ENCODE assay signal across 8 mouse cellular contexts in genomic region chr10:80158307-80158986, GRCm38 (mm10). TPM values are rescaled to one million over a fixed set of nuclear protein-coding genes. Genes with fewer than 3 reads are reported as not detected.
DNase-seq lines count a peak whose midpoint lies in the region; ATAC-seq lines count a peak whose summit lies in the region.

No protein-coding gene starts in this region.

- no peaks in the 10 kb centered on the region for H3K9me3 ChIP-seq in heart, embryonic 16.5 days (replicated peaks; ENCODE audit: control insufficient read depth, low read length)

- peaks cover 39% of the 10 kb centered on the region for H3K79me2 ChIP-seq in macrophage (ENCODE audit: inconsistent target)

- ATAC-seq in heart, embryonic 16.5 days (replicated peaks; ENCODE audit: extremely low read depth, insufficient read depth, low FRiP score) = no peak; the same call in 1 of the 2 replicates

- DNase-seq in urinary bladder, postnatal 14 days (ENCODE audit: low spot score) = peak; percentile 63
- DNase-seq in urinary bladder, postnatal 10 days (ENCODE audit: low spot score) = no peak
- DNase-seq in embryo, embryonic 9.5 days (ENCODE audit: extremely low spot score) = peak; percentile 79
- DNase-seq in kidney, postnatal 10 days = peak; percentile 83
- peak; percentile 68 to 81 for DNase-seq in spleen, postnatal 4 days (ENCODE audit: low spot score in 2 of 2)
- no peak for DNase-seq in left cerebral cortex, adult 11 months (ENCODE audit: low spot score)

- peak overlapping the region; percentile 98 for H3K27ac ChIP-seq in heart, embryonic 16.5 days (ENCODE audit: low read length)
- H3K27ac ChIP-seq in macrophage = peak overlapping the region; percentile 88

- peaks cover 79% of the 10 kb centered on the region for H3K4me1 ChIP-seq in heart, embryonic 16.5 days (ENCODE audit: control insufficient read depth, insufficient read depth, low read length)

- H3K4me3 ChIP-seq in heart, embryonic 16.5 days (ENCODE audit: low read length) = no peak overlapping the region; the same call in 1 of the 2 replicates
- no peak overlapping the region; the same call in 1 of the 2 replicates for H3K4me3 ChIP-seq in macrophage (ENCODE audit: inconsistent target)

- H3K4me2 ChIP-seq in heart, embryonic 16.5 days (ENCODE audit: low read depth, low read length) = peak overlapping the region; percentile 74

- peak overlapping the region; percentile 49 for H3K9ac ChIP-seq in heart, embryonic 16.5 days (ENCODE audit: low read length)

- H3K36me3 ChIP-seq in heart, embryonic 16.5 days (ENCODE audit: control insufficient read depth, insufficient read depth) = peaks cover 39% of the 10 kb centered on the region
- H3K36me3 ChIP-seq in macrophage (ENCODE audit: inconsistent target) = peaks cover 31% of the 10 kb centered on the region

- WGBS in heart, embryonic 16.5 days = 11% methylated on average over 18 of the region's 18 CpGs
- 3% methylated on average over 16 of the region's 18 CpGs for WGBS in macrophage (ENCODE audit: missing documents)

- no peaks in the 10 kb centered on the region for H3K27me3 ChIP-seq in heart, embryonic 16.5 days (ENCODE audit: control insufficient read depth, insufficient read depth, low read length)

RNA-seq across cellular contexts. Expression of gene Cirbp, which starts 7.3 kb away (rescaled TPM):
- polyA plus RNA-seq in heart, embryonic 16.5 days (2015; fragmentation: Nextera tagmentation; extraction: Ambion mirVana) = 85.3 and 87.6 TPM in 2 replicates
- total RNA-seq in macrophage (2018; cell fraction: chromatin; rRNA removed) = 100 to 1,000 TPM in 11 of 26 experiments, 10 to 100 TPM in 15; 17.6 to 198 (median 86.7) TPM
- total RNA-seq in macrophage (2018; cell fraction: cytosol; rRNA removed) = 10 to 100 TPM; 10.1 to 24.5 (median 16.7) TPM
- total RNA-seq in macrophage (2018; cell fraction: nucleus; rRNA removed) = 10 to 100 TPM; 11.8 to 97.1 (median 35.2) TPM
- polyA plus RNA-seq in macrophage (2018) = 17.6 to 31.0 TPM (median 19.0 TPM) in 3 replicates

RNA-seq across cellular contexts. Expression of gene Midn, which starts 10.4 kb away (rescaled TPM):
- polyA plus RNA-seq in heart, embryonic 16.5 days (2015; fragmentation: Nextera tagmentation; extraction: Ambion mirVana) = 10.3 and 13.0 TPM in 2 replicates
- 100 to 1,000 TPM in 2 of 26 experiments, 10 to 100 TPM in 24; 13.9 to 126 (median 56.5) TPM for total RNA-seq in macrophage (2018; cell fraction: chromatin; rRNA removed)
- 10 to 100 TPM; 20.5 to 44.1 (median 32.8) TPM for total RNA-seq in macrophage (2018; cell fraction: cytosol; rRNA removed)
- total RNA-seq in macrophage (2018; cell fraction: nucleus; rRNA removed) = 100 to 1,000 TPM in 2 of 26 experiments, 10 to 100 TPM in 24; 20.4 to 111 (median 44.0) TPM
- polyA plus RNA-seq in macrophage (2018) = 16.3 to 36.3 TPM (median 20.3 TPM) in 3 replicates

RNA-seq across cellular contexts. Expression of gene 1600002K03Rik, which starts 14.3 kb away (rescaled TPM):
- 9.7 and 10.7 TPM in 2 replicates for polyA plus RNA-seq in heart, embryonic 16.5 days (2015; fragmentation: Nextera tagmentation; extraction: Ambion mirVana)
- total RNA-seq in macrophage (2018; cell fraction: chromatin; rRNA removed) = 1 to 10 TPM in 18 of 26 experiments, not detected in 8; 1.4 to 4.6 (median 2.1) TPM
- total RNA-seq in macrophage (2018; cell fraction: cytosol; rRNA removed) = 10 to 100 TPM; 11.6 to 18.9 (median 13.6) TPM
- total RNA-seq in macrophage (2018; cell fraction: nucleus; rRNA removed) = 1 to 10 TPM in 25 of 26 experiments, not detected in 1; 2.4 to 8.5 (median 4.7) TPM
- 4.4 to 19.3 TPM (median 13.3 TPM) in 3 replicates for polyA plus RNA-seq in macrophage (2018)

RNA-seq across cellular contexts. Expression of gene Cbarp, which starts 17.8 kb away (rescaled TPM):
- polyA plus RNA-seq in heart, embryonic 16.5 days (2015; fragmentation: Nextera tagmentation; extraction: Ambion mirVana) = 2.5 TPM in 2 replicates
- total RNA-seq in macrophage (2018; cell fraction: chromatin; rRNA removed) = 10 to 100 TPM in 3 of 26 experiments, 1 to 10 TPM in 22, under 1 TPM in 1; 0.58 to 13.3 (median 5.5) TPM
- 1 to 10 TPM in 22 of 26 experiments, under 1 TPM in 4; 0.79 to 3.8 (median 1.7) TPM for total RNA-seq in macrophage (2018; cell fraction: cytosol; rRNA removed)
- 10 to 100 TPM in 3 of 26 experiments, 1 to 10 TPM in 23; 2.2 to 12.1 (median 4.5) TPM for total RNA-seq in macrophage (2018; cell fraction: nucleus; rRNA removed)
- 1.9 to 3.0 TPM (median 2.4 TPM) in 3 replicates for polyA plus RNA-seq in macrophage (2018)

RNA-seq across cellular contexts. Expression of gene Atp5d, which starts 20.0 kb away (rescaled TPM):
- 1,107 and 1,132 TPM in 2 replicates for polyA plus RNA-seq in heart, embryonic 16.5 days (2015; fragmentation: Nextera tagmentation; extraction: Ambion mirVana)
- total RNA-seq in macrophage (2018; cell fraction: chromatin; rRNA removed) = 10 to 100 TPM in 16 of 26 experiments, 1 to 10 TPM in 10; 3.8 to 43.6 (median 11.7) TPM
- total RNA-seq in macrophage (2018; cell fraction: cytosol; rRNA removed) = 100 to 1,000 TPM; 148 to 224 (median 185) TPM
- 10 to 100 TPM; 18.0 to 57.5 (median 33.5) TPM for total RNA-seq in macrophage (2018; cell fraction: nucleus; rRNA removed)
- 68.4 to 213 TPM (median 169 TPM) in 3 replicates for polyA plus RNA-seq in macrophage (2018)

Comparison
In these comparisons a context has a peak if more than half of its experiments do, and no peak if none do; other contexts are left out.
1. DNase-seq: peak in urinary bladder, postnatal 14 days (single experiment), embryo, embryonic 9.5 days (single experiment), kidney, postnatal 10 days (single experiment) and spleen, postnatal 4 days (2 of 2); none in urinary bladder, postnatal 10 days (single experiment) and left cerebral cortex, adult 11 months (single experiment).